ENCODE assay signal across 31 mouse cellular contexts in genomic region chr10:23090323-23090722, GRCm38 (mm10).
DNase-seq lines count a peak whose midpoint lies in the region; ATAC-seq and TF ChIP-seq lines count a peak whose summit lies in the region.
"Had no signal": no experiment of that assay in that cellular context is flagged by ENCODE, and none has a peak within 500 bp of the region (broad histone marks: within the 10 kb centered on the region; RNA-seq: fewer than 3 reads in every experiment).

No protein-coding gene starts in this region.

- no peaks in the 10 kb centered on the region for H3K9me3 ChIP-seq in forebrain, postnatal 0 days (ENCODE audit: low read length)
- H3K9me3 ChIP-seq in forebrain, embryonic 10.5 days = no peaks in the 10 kb centered on the region
- H3K9me3 ChIP-seq: embryonic facial prominence, embryonic 10.5 days; embryonic facial prominence, embryonic 13.5 days; forebrain, embryonic 13.5 days; G1E; heart, embryonic 10.5 days; heart, embryonic 13.5 days had no signal

- H3K4me1 ChIP-seq in forebrain, postnatal 0 days (ENCODE audit: insufficient read depth) = no peaks in the 10 kb centered on the region
- H3K4me1 ChIP-seq in forebrain, embryonic 10.5 days = peaks cover 28% of the 10 kb centered on the region
- H3K4me1 ChIP-seq: forebrain, embryonic 13.5 days had no signal

- no peak for TF ChIP-seq CTCF in forebrain, postnatal 0 days (IDR thresholded peaks at IDR 0.05; ENCODE audit: low read depth)

- H3K27ac ChIP-seq in forebrain, postnatal 0 days (ENCODE audit: low read depth, low read length) = no peak overlapping the region
- no peak overlapping the region for H3K27ac ChIP-seq in forebrain, embryonic 10.5 days
- H3K27ac ChIP-seq: embryonic facial prominence, embryonic 10.5 days; embryonic facial prominence, embryonic 13.5 days; forebrain, embryonic 13.5 days; heart, adult 2 months; heart, embryonic 10.5 days; heart, embryonic 13.5 days; hindbrain, embryonic 14.5 days; hindbrain, postnatal 0 days had no signal

- H3K9ac ChIP-seq in forebrain, postnatal 0 days = no peak overlapping the region
- H3K9ac ChIP-seq: embryonic facial prominence, embryonic 13.5 days; forebrain, embryonic 13.5 days; heart, embryonic 13.5 days; hindbrain, embryonic 14.5 days had no signal

- no peaks in the 10 kb centered on the region for H3K36me3 ChIP-seq in forebrain, postnatal 0 days (ENCODE audit: insufficient read depth)
- no peaks in the 10 kb centered on the region for H3K36me3 ChIP-seq in forebrain, embryonic 10.5 days (replicated peaks)
- H3K36me3 ChIP-seq: embryonic facial prominence, embryonic 10.5 days; embryonic facial prominence, embryonic 13.5 days; G1E; heart, embryonic 10.5 days; heart, embryonic 13.5 days had no signal

- ATAC-seq in forebrain, postnatal 0 days = peak; percentile 61
- ATAC-seq: forebrain, embryonic 13.5 days; hindbrain, postnatal 0 days; inflammation-experienced regulatory T-cells, adult 6 months; intestine, embryonic 16.5 days; Patski had no signal

- no peak overlapping the region for H3K4me3 ChIP-seq in forebrain, postnatal 0 days (ENCODE audit: low read depth, low read length)
- H3K4me3 ChIP-seq in forebrain, embryonic 10.5 days = no peak overlapping the region
- H3K4me3 ChIP-seq: embryonic facial prominence, embryonic 10.5 days; embryonic facial prominence, embryonic 13.5 days; erythroblast, embryonic 14.5 days; forebrain, embryonic 13.5 days; heart, adult 2 months; heart, embryonic 10.5 days; heart, embryonic 13.5 days had no signal

- H3K4me2 ChIP-seq in forebrain, postnatal 0 days (ENCODE audit: low read depth) = no peak overlapping the region
- H3K4me2 ChIP-seq: embryonic facial prominence, embryonic 13.5 days; forebrain, embryonic 13.5 days; heart, embryonic 13.5 days; hindbrain, embryonic 14.5 days had no signal

- DNase-seq in forebrain, postnatal 0 days = no peak
- DNase-seq in forebrain, embryonic 10.5 days (ENCODE audit: extremely low spot score, low spot score) = no peak
- DNase-seq in frontal cortex, postnatal 36 days (ENCODE audit: low spot score in 2 of 2) = peak; percentile 12 to 35
- DNase-seq in frontal cortex, postnatal 10 days (ENCODE audit: low spot score in 2 of 2) = no peak
- peak; percentile 20 for DNase-seq in right cerebral cortex, adult 18-20 months
- DNase-seq in right cerebral cortex, postnatal 4 days = no peak
- no peak for DNase-seq in adrenal gland, postnatal 25 days
- DNase-seq: adrenal gland, postnatal 10 days; B cell, adult 2 months; cerebellum, adult 11-12 months; cerebellum, adult 8-10 months; cerebellum, postnatal 36 days; embryo, embryonic 11 days; gastrocnemius, postnatal 10 days; gastrocnemius, postnatal 36 days; heart, adult 2 months; heart, postnatal 14 days; heart, postnatal 4 days had no signal

- WGBS in forebrain, postnatal 0 days = 91% methylated on average over 1 of the region's 1 CpGs
- 88% methylated on average over 1 of the region's 1 CpGs for WGBS in forebrain, embryonic 10.5 days

- no peaks in the 10 kb centered on the region for H3K27me3 ChIP-seq in forebrain, postnatal 0 days (ENCODE audit: insufficient read depth, low read length)
- H3K27me3 ChIP-seq in forebrain, embryonic 10.5 days (ENCODE audit: poor library complexity, severe bottlenecking) = no peaks in the 10 kb centered on the region
- H3K27me3 ChIP-seq: CH12.LX; embryonic facial prominence, embryonic 13.5 days; forebrain, embryonic 13.5 days; heart, embryonic 13.5 days had no signal

Comparison
In these comparisons a context has a peak if more than half of its experiments do, and no peak if none do; other contexts are left out.
1. DNase-seq: peak in frontal cortex, postnatal 36 days (2 of 2) and right cerebral cortex, adult 18-20 months (single experiment); none in forebrain, postnatal 0 days (single experiment), forebrain, embryonic 10.5 days (single experiment), frontal cortex, postnatal 10 days (0 of 2), right cerebral cortex, postnatal 4 days (single experiment) and adrenal gland, postnatal 25 days (single experiment).